Mouse (Mus musculus): ENCODE data around the gene Serpina1a. TPM values are rescaled to one million over a fixed set of nuclear protein-coding genes. Genes with fewer than 3 reads are reported as not detected.
"Not testable (repeated sequence)": the region's sequence is repeated elsewhere in the genome, so short reads cannot be mapped to it uniquely, and the experiment has no call there.

Serpina1a gene
- not detected for total RNA-seq (2021)

DNA sequence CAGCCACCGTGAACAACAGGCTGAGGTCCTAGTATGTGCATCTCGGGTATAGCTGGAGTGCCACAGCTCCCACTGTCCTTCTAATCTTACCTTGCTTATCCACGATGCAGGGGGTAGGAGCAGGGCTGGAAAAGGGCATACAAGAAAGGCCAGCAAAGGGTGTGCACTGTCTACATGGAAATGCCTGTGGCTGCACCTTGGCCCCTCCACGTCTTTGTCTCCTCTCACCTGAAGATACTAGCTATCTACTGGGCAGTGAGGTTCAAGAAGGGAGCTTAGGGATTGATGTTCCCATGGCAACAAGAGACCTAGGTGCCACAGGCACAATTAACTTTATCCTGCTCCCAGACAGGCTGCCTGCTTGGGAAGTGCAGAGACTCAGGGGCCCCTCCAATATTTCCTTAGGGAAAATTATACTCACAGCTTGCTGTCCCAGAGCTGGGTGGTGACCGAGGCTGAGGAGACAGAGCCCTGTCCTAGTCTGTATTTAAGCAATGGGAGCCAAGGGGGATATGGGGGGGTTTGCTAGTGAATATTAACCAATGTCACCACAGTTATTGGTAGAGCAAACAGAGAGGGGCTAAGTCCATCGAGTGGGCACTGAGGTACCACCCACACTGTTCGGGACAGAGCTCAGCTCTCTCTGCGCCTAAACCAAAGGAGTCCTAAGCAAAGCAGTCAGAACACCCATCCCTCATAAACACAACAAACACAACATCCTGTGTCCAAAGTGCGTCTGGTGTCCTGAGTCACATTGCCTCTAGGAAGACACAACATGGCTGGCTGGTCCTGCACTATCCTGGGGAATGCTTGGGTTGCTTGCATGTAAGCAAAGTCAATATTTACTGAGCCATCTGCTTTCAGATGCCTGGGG is at the start of gene Serpina1a:
Serpina1a (minus strand) TSS at position 462 of the 874 bp plus-strand sequence.
- DNase-seq; intact Hi-C loops (cut with DNase I): not testable (repeated sequence)

- DNase-seq; intact Hi-C loops (cut with DNase I): not testable (repeated sequence)
Measured at GRCm38 (mm10) chr12:103909181-103909580, 45.8 kb upstream of the Serpina1a start.

- intact Hi-C loops (cut with DNase I); DNase-seq: not testable (repeated sequence)
Measured at GRCm38 (mm10) chr12:103907746-103908145, 44.4 kb upstream of the Serpina1a start.

DNA sequence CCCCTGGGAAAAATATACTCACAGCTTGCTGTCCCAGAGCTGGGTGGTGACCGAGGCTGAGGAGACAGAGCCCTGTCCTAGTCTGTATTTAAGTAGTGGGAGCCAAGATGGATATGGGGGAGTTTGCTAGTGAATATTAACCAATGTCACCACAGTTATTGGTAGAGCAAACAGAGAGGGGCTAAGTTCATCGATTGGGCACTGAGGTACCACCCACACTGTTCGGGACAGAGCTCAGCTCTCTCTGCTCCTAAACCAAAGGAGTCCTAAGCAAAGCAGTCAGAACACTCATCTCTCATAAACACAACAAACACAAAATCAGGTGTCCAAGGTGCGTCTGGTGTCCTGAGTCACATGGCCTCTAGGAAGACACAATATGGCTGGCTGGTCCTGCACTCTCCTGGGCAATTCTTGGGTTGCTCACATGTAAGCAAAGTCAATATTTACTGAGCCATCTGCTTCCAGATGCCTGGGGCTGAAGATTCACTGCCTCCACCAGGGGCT is 41.5 kb upstream of the Serpina1a start, which contains the start of gene Serpina1c:
Serpina1c (minus strand) TSS at position 51 of the 504 bp plus-strand sequence.
- DNase-seq; intact Hi-C loops (cut with DNase I): not testable (repeated sequence)

GRCm38 (mm10) chr12:103901929-103902328 is 38.6 kb upstream of the Serpina1a start:
- intact Hi-C loops (cut with DNase I); DNase-seq: not testable (repeated sequence)

- intact Hi-C loops (cut with DNase I); DNase-seq: not testable (repeated sequence)
Measured at GRCm38 (mm10) chr12:103866873-103867272, 3.5 kb upstream of the Serpina1a start.

- intact Hi-C loops (cut with DNase I) = no loop called here
- DNase-seq = no peak
Measured at GRCm38 (mm10) chr12:103860976-103861375, 2.4 kb downstream of the Serpina1a start.

DNA sequence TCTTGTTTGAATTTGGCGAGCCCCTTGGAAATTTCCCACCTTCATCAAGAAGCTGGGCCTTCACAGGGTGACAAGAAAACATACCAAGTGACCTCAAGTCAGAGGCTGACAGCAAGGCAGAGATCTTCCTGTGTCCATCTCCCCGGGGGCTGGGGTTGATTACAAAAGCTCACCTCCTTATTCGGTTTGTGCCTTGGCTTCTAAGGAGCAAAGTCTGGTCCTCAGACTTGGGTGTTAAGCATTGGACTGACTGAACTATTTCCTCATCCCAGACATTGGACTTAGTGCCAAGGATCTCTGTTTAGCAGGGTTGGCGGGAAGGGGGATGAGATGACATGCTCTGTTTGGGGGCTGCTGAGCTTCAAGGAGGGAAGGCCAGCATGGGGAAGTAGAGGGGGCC is 2.8 kb downstream of the Serpina1a start:
- intact Hi-C loops (cut with DNase I); DNase-seq: not testable (repeated sequence)

- DNase-seq; intact Hi-C loops (cut with DNase I): not testable (repeated sequence)
Measured at GRCm38 (mm10) chr12:103859584-103859983, 3.8 kb downstream of the Serpina1a start.

DNA sequence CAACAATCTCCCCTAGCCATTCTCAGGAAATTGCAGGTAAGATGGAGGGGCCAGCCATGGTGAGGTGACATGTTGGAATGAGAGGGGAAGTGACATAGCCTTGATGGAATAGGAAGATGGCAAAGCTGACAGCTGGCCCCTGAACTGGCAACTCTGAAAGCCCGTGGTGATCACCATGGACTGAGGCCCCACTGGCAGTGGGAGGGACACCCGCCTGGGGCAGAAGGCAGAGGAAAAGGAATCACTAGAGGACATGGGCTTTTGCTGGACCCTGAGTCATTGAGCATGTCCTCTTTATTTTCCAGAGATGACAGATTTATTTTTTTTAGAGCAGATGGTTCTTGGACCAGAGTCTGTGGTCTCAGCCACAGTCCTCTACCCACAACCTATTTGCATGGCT is 10.3 kb downstream of the Serpina1a start:
- intact Hi-C loops (cut with DNase I); DNase-seq: not testable (repeated sequence)

DNA sequence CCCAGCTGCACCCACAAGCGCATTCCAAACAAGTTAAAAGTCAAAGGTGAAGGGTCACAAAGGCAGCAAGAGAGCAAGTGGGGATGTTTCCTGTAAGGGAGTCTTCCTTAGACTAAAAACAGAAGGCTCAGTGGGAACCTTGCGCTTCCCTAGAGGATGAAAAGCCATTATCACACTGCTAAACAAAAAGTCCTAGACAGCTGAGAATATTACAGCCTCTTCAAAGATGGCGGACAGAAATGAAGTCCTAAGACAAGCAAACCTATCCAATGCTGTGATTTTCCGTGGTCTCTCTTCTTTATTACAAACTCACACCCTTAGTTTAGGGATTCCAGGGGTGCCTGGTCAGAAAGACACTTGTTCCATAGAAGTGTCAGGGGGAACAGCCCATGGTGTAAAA is 33.1 kb downstream of the Serpina1a start, which contains the start of gene Serpina1b:
Serpina1b (minus strand) TSS at position 101 of the 400 bp plus-strand sequence.
- intact Hi-C loops (cut with DNase I); DNase-seq: not testable (repeated sequence)

- DNase-seq; intact Hi-C loops (cut with DNase I): not testable (repeated sequence)
Measured at GRCm38 (mm10) chr12:103827661-103828372, 35.5 kb downstream of the Serpina1a start.

DNA sequence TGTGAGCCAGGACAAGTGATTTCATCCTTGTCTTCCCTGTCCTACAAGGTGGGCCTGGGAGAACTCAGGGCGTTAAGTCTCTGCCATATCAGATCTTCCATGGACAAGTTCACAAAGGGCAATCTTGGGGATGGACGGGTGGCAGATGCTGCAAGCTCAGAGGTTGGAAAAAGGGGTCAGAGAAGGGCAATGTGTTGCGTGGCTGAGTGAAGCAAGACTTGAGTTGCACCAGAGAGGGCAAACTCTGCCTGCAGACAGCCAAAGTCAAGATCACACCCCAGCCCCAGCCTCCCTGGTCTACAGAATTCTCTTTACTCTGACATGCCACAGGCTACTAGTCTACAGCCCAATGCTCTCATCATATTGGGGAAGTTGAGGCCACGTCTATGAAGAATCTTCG is 39.5 kb downstream of the Serpina1a start:
- DNase-seq; intact Hi-C loops (cut with DNase I): not testable (repeated sequence)

Other genes with a start within 250 kb of the Serpina1a start
- not detected for gene Serpina10, start 232.1 kb downstream of the Serpina1a start, total RNA-seq (2021)
- gene Serpina6, start 206.3 kb downstream of the Serpina1a start, total RNA-seq (2021) = not detected
- not detected for gene Serpina16, start 187.4 kb downstream of the Serpina1a start, total RNA-seq (2021)
- gene Serpina1f, start 168.0 kb downstream of the Serpina1a start, total RNA-seq (2021) = not detected
- gene Serpina1d, start 90.0 kb downstream of the Serpina1a start, total RNA-seq (2021) = not detected
- gene Serpina1b, start 33.2 kb downstream of the Serpina1a start, total RNA-seq (2021) = under 1 TPM; 0.19 to 0.22 TPM
- gene Serpina1c, start 41.3 kb upstream of the Serpina1a start, total RNA-seq (2021) = not detected
- gene Serpina1e, start 95.4 kb upstream of the Serpina1a start, total RNA-seq (2021) = under 1 TPM in 1 of 2 experiments, not detected in 1; 0.28 TPM
- gene Serpina11, start 126.4 kb upstream of the Serpina1a start, total RNA-seq (2021) = not detected
- gene Serpina9, start 150.2 kb upstream of the Serpina1a start, total RNA-seq (2021) = not detected
- gene Serpina12, start 180.9 kb upstream of the Serpina1a start, total RNA-seq (2021) = not detected
- not detected for gene Serpina5, start 237.6 kb upstream of the Serpina1a start, total RNA-seq (2021)
- gene Serpina3a, start 249.2 kb upstream of the Serpina1a start, total RNA-seq (2021) = not detected

All from heart, postnatal 36 days (tissue).